Mouse (Mus musculus): Measurements from ENCODE around the gene Usp27x.
A peak's percentile ranks its signal among the peaks of the same experiment; 100 is the strongest.

The Usp27x gene

GRCm38 (mm10) chrX:7375716-7376480 is at the start of gene Usp27x:
Gene Usp27x (minus strand): TSS chrX:7375830.
- DNase-seq: peak; percentile 67

- peak; percentile 76 for DNase-seq
Observed at GRCm38 (mm10) chrX:7422691-7423111, 47.1 kb upstream of the Usp27x start.

GRCm38 (mm10) chrX:7422166-7422565 is 46.5 kb upstream of the Usp27x start:
- no peak for DNase-seq

GRCm38 (mm10) chrX:7421016-7421415 is 45.4 kb upstream of the Usp27x start:
- peak; percentile 79 for DNase-seq

DNA sequence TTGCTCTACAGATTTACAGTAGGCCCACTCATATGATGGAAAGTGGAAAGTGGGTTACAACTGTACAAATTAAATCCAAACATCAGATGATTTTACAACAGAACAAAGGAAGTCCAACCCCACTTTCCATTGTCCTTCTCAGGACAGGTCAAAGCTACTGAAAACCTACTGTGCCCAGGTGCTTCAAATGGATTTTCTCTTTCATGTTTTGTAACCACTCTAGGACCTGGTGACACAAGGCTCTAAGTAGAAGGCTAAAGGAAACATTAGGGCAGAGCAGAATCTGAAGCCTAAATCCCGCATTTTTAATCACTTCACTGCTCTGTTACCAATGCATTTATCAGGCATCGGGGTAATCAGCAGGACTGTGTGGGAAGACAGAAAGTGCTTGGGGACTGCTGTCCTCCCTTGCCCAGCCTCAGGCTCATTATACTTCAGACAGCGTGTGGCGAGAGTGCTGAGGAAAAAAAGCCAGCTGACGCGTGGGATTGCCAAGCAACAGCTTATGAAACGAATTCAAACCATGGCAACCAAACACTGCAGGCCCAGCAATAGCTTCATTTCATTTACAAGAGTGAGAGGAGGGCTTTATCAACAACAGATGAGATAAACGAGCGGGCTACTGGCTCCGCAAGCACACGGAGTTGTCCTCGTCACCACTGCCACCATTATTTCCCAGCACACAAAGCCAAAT is 40.7 kb upstream of the Usp27x start:
- DNase-seq: peak; percentile 78

DNA sequence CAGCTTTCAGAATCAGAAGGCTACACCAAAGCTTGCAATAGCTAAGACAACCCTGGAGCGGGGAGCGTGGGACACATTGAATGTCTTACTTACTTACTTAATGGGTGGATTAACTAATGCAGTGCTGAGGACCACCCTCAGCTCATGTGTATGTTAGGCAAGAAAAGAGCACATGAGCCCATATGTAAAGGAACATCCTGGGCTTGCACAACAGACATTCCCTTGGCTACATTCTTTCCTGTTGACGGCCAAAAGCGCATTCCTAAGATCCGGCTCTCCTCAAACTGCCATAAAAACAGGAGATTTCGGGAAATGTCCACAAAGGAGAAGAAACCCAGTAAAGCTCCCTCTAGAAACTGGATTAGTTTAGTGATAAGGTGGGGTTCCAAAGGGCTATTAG is 39.7 kb upstream of the Usp27x start:
- no peak for DNase-seq

- no peak for DNase-seq
Observed at GRCm38 (mm10) chrX:7412239-7413033, 36.8 kb upstream of the Usp27x start.

- DNase-seq: no peak
Observed at GRCm38 (mm10) chrX:7376586-7376985, 956 bp upstream of the Usp27x start.

- DNase-seq: no peak
Observed at GRCm38 (mm10) chrX:7375322-7375715, 311 bp downstream of the Usp27x start.

GRCm38 (mm10) chrX:7325455-7325854 is 50.2 kb downstream of the Usp27x start:
- no peak for DNase-seq

GRCm38 (mm10) chrX:7322288-7322687 is 53.3 kb downstream of the Usp27x start:
- peak; percentile 41 for DNase-seq

Measured in right cerebral cortex, adult 18-20 months (tissue).